Mouse (Mus musculus): ENCODE measurements around the gene Trim30a. TPM values are rescaled to one million over a fixed set of nuclear protein-coding genes. Genes with fewer than 3 reads are reported as not detected.

Gene Trim30a
- polyA plus RNA-seq, 1 experiment from 2014 or later = 0.37 TPM

Other genes starting within 250 kb of the Trim30a start
- gene Trim6, start 246.4 kb downstream of the Trim30a start, polyA plus RNA-seq (2016; fragmentation: Nextera tagmentation; extraction: Ambion mirVana) = 5.1 and 5.7 TPM in 2 replicates
- gene Trim34a, start 220.7 kb downstream of the Trim30a start, polyA plus RNA-seq (2016; fragmentation: Nextera tagmentation; extraction: Ambion mirVana) = 0.34 and 0.48 TPM in 2 replicates
- 0.05 and 0.16 TPM in 2 replicates for gene Trim5, start 177.1 kb downstream of the Trim30a start, polyA plus RNA-seq (2016; fragmentation: Nextera tagmentation; extraction: Ambion mirVana)
- 1.1 and 1.2 TPM in 2 replicates for gene Trim12a, start 149.7 kb downstream of the Trim30a start, polyA plus RNA-seq (2016; fragmentation: Nextera tagmentation; extraction: Ambion mirVana)
- not detected in 2 replicates for gene Trim34b, start 135.7 kb downstream of the Trim30a start, polyA plus RNA-seq (2016; fragmentation: Nextera tagmentation; extraction: Ambion mirVana)
- gene Trim12c, start 111.8 kb downstream of the Trim30a start, polyA plus RNA-seq (2016; fragmentation: Nextera tagmentation; extraction: Ambion mirVana) = 0.23 and 0.68 TPM in 2 replicates
- gene Trim30b, start 95.3 kb downstream of the Trim30a start, polyA plus RNA-seq (2016; fragmentation: Nextera tagmentation; extraction: Ambion mirVana) = not detected in 2 replicates
- 0.11 TPM in 1 of 2 replicates, not detected in the other for gene Trim30c, start 64.4 kb downstream of the Trim30a start, polyA plus RNA-seq (2016; fragmentation: Nextera tagmentation; extraction: Ambion mirVana)
- 0.11 TPM in 1 of 2 replicates, not detected in the other for gene Trim30d, start 42.7 kb upstream of the Trim30a start, polyA plus RNA-seq (2016; fragmentation: Nextera tagmentation; extraction: Ambion mirVana)
- gene Olfr651, start 84.9 kb upstream of the Trim30a start, polyA plus RNA-seq (2016; fragmentation: Nextera tagmentation; extraction: Ambion mirVana) = not detected in 2 replicates
- not detected in 2 replicates for gene Olfr652, start 95.7 kb upstream of the Trim30a start, polyA plus RNA-seq (2016; fragmentation: Nextera tagmentation; extraction: Ambion mirVana)
- gene Olfr653, start 112.1 kb upstream of the Trim30a start, polyA plus RNA-seq (2016; fragmentation: Nextera tagmentation; extraction: Ambion mirVana) = not detected in 2 replicates
- gene Olfr654, start 121.8 kb upstream of the Trim30a start, polyA plus RNA-seq (2016; fragmentation: Nextera tagmentation; extraction: Ambion mirVana) = not detected in 2 replicates
- gene Olfr655, start 136.6 kb upstream of the Trim30a start, polyA plus RNA-seq (2016; fragmentation: Nextera tagmentation; extraction: Ambion mirVana) = not detected in 2 replicates
- 0.09 TPM in 1 of 2 replicates, not detected in the other for gene Olfr656, start 148.8 kb upstream of the Trim30a start, polyA plus RNA-seq (2016; fragmentation: Nextera tagmentation; extraction: Ambion mirVana)
- gene Olfr657, start 159.6 kb upstream of the Trim30a start, polyA plus RNA-seq (2016; fragmentation: Nextera tagmentation; extraction: Ambion mirVana) = not detected in 2 replicates
- gene Olfr658, start 182.1 kb upstream of the Trim30a start, polyA plus RNA-seq (2016; fragmentation: Nextera tagmentation; extraction: Ambion mirVana) = 0.06 and 0.07 TPM in 2 replicates
- not detected in 2 replicates for gene Olfr659, start 201.6 kb upstream of the Trim30a start, polyA plus RNA-seq (2016; fragmentation: Nextera tagmentation; extraction: Ambion mirVana)
- gene Olfr661, start 221.3 kb upstream of the Trim30a start, polyA plus RNA-seq (2016; fragmentation: Nextera tagmentation; extraction: Ambion mirVana) = not detected in 2 replicates

Data from forebrain, embryonic 10.5 days (tissue).